Mouse (Mus musculus): ENCODE measurements around the gene Naa80. TPM values are rescaled to one million over a fixed set of nuclear protein-coding genes. Genes with fewer than 3 reads are reported as not detected.

Naa80 gene
- polyA plus RNA-seq, 1 experiment from 2014 or later = 19.9 TPM

DNA sequence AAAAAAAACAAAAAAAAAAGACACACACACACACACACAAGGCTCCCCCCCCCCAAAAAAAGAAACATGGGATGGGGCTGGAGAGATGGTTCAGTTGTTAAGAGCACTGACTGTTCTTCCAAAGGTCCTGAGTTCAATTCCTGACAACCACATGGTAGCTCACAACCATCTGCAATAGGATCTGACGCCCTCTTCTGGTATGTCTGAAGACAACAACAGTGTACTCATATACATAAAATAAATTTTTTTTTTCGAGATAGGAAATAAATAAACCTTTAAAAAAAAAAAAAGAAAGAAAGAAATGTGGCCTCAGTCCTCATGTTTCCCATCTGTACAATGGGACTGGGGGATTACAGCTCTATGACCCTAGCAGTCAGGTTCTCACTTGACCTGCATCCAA is 38.8 kb downstream of the Naa80 start:
- H3K27me3 ChIP-seq (ENCODE audit: control insufficient read depth, insufficient read depth, low read length) = no peaks in the 10 kb centered on the region
- no peak for ATAC-seq (ENCODE audit: insufficient number of reproducible peaks, insufficient read depth, low FRiP score, low read depth)

DNA sequence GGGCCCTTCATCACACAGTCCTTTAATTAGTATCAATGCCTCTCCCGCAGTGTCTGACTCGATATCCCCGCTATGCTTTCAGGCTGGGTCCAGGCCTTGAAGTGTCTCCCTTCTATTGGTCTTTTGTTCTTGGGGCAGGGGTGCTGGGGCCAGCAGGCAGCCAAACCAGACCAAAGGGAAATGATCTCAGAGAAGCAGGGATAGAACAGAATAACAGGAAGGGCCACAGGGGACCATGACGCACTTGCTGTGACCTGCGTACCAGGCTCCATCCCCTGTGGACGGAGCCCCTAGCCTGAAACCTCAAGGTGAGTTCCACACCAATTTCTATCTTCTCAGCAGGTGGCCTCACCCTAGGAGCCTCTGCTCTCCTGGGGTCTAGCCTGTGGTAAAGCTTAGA is 39.4 kb downstream of the Naa80 start:
- Histone ChIP-seq H3K9ac (replicated peaks; ENCODE audit: low read depth, low read length) (no peak overlapping the region), H3K9me3 (ENCODE audit: control insufficient read depth, low read depth, low read length) (no peaks in the 10 kb centered on the region), H3K4me1 (ENCODE audit: control insufficient read depth, insufficient read depth, low read length) (peaks cover 26% of the 10 kb centered on the region), H3K36me3 (ENCODE audit: control insufficient read depth, insufficient read depth, low read length) (peaks cover 73% of the 10 kb centered on the region), H3K27me3 (ENCODE audit: control insufficient read depth, insufficient read depth, low read length) (no peaks in the 10 kb centered on the region), H3K4me3 (ENCODE audit: low read depth, low read length) (no peak overlapping the region), H3K4me2 (replicated peaks; ENCODE audit: low read depth, low read length) (no peak overlapping the region), H3K27ac (ENCODE audit: low read length) (peak overlapping the region; percentile 82; the same call in 1 of the 2 replicates)
- WGBS = 87% methylated on average over 6 of the region's 6 CpGs
- ATAC-seq (ENCODE audit: insufficient number of reproducible peaks, insufficient read depth, low FRiP score, low read depth) = no peak

More for the DNA sequence above, 38.8 kb downstream of the Naa80 start:
- H3K36me3 ChIP-seq (ENCODE audit: control insufficient read depth, insufficient read depth, low read length) = peaks cover 72% of the 10 kb centered on the region
- no peak overlapping the region for H3K4me3 ChIP-seq (ENCODE audit: low read depth, low read length)
- 76% methylated on average over 2 of the region's 2 CpGs for WGBS
- no peak overlapping the region for H3K9ac ChIP-seq (replicated peaks; ENCODE audit: low read depth, low read length)
- peaks cover 29% of the 10 kb centered on the region for H3K4me1 ChIP-seq (ENCODE audit: control insufficient read depth, insufficient read depth, low read length)
- no peak overlapping the region for H3K4me2 ChIP-seq (replicated peaks; ENCODE audit: low read depth, low read length)
- no peak overlapping the region for H3K27ac ChIP-seq (ENCODE audit: low read length)
- H3K9me3 ChIP-seq (ENCODE audit: control insufficient read depth, low read depth, low read length) = no peaks in the 10 kb centered on the region

DNA sequence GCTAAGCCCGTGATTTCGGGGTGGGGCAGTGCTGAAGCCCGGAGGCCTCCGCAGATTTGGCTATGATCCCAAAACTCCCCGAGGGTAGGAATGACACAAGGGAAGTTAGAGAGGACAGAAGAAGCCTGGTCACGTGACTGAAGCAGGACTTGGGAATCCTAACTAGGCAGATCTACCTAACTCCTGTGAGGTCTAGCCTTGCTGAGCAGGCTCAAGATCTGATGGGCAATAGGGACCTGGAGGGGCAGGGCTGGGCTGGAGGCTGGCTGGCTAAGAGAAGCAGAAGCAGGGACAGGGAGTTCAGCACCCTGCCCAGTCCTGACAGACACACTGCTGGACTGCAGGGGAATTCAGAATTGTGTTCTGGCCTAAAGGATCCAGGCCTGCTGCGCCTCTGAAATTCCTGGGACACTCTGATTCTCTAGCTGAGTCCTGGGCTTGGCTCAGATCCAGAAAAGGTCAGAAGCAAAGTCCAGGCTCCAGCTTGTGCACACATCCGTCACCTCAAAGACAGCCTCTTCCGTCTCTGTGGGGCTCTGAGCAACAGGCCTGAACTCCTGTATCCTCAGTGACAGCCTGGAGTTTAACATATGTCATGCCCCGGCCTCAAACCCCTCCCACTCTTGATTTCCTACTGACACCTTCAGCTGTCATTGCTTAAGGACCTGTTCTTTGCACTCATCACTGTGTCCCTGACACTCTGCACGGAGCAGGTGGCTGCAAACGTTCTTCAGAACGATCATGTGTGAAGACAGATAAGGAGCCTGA is 40.3 kb downstream of the Naa80 start:
- no peak overlapping the region for H3K4me2 ChIP-seq (replicated peaks; ENCODE audit: low read depth, low read length)
- 29% methylated on average over 13 of the region's 13 CpGs for WGBS
- H3K9me3 ChIP-seq (ENCODE audit: control insufficient read depth, low read depth, low read length) = no peaks in the 10 kb centered on the region
- H3K36me3 ChIP-seq (ENCODE audit: control insufficient read depth, insufficient read depth, low read length) = peaks cover 76% of the 10 kb centered on the region
- H3K27ac ChIP-seq (ENCODE audit: low read length) = peak overlapping the region; percentile 82; the same call in 1 of the 2 replicates
- ATAC-seq (ENCODE audit: insufficient number of reproducible peaks, insufficient read depth, low FRiP score, low read depth) = peak; percentile 63
- H3K4me1 ChIP-seq (ENCODE audit: control insufficient read depth, insufficient read depth, low read length) = peaks cover 25% of the 10 kb centered on the region
- H3K4me3 ChIP-seq (ENCODE audit: low read depth, low read length) = no peak overlapping the region
- H3K9ac ChIP-seq (replicated peaks; ENCODE audit: low read depth, low read length) = 0 out of 2 replicates have a peak overlapping the region, but pooled peaks have one; percentile 21
- H3K27me3 ChIP-seq (ENCODE audit: control insufficient read depth, insufficient read depth, low read length) = no peaks in the 10 kb centered on the region

DNA sequence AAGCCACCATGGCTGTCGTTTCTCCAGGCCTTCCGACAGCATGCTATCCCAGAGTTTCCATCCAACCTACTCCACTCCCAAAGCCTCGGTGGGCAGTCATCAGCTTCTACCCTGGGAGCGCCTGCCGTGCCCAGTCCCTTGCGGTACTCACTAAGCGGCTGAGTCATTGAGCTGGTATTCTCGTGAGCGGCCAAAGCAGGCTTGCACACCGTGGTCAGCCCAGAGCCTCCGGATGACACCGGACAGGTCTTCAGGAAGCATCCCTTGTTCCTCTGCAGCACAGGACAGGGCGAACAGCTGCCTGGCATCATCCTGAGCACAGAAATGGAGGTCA is 40.8 kb downstream of the Naa80 start:
- Histone ChIP-seq H3K4me2 (replicated peaks; ENCODE audit: low read depth, low read length) (no peak overlapping the region), H3K4me1 (ENCODE audit: control insufficient read depth, insufficient read depth, low read length) (peaks cover 31% of the 10 kb centered on the region), H3K9me3 (ENCODE audit: control insufficient read depth, low read depth, low read length) (no peaks in the 10 kb centered on the region), H3K27me3 (ENCODE audit: control insufficient read depth, insufficient read depth, low read length) (no peaks in the 10 kb centered on the region), H3K36me3 (ENCODE audit: control insufficient read depth, insufficient read depth, low read length) (peaks cover 76% of the 10 kb centered on the region), H3K4me3 (ENCODE audit: low read depth, low read length) (no peak overlapping the region), H3K27ac (ENCODE audit: low read length) (peak overlapping the region; percentile 82; the same call in 1 of the 2 replicates), H3K9ac (replicated peaks; ENCODE audit: low read depth, low read length) (no peak overlapping the region)
- ATAC-seq (ENCODE audit: insufficient number of reproducible peaks, insufficient read depth, low FRiP score, low read depth) = 0 out of 2 replicates have a peak, but pooled peaks have one; percentile 6
- WGBS = 63% methylated on average over 13 of the region's 13 CpGs

DNA sequence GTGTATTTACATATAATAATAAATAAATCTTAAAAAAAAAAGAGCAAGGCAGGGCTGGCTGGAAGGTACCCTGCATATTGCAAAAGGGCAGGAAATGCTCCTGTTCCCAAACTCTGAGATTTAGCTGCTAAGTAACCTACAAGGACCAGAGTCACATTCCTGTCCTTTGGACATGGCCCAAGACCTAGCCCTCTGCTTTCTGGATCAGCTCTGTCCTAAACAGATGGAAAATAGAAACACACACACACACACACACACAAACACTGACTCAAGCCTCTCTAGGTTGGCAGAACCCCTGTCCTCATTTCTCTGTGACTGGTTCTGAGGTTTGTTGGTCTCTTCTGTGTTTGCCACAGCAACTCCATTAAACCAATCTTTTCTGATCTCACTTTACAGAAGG is 42.3 kb downstream of the Naa80 start:
- H3K36me3 ChIP-seq (ENCODE audit: control insufficient read depth, insufficient read depth, low read length) = peaks cover 71% of the 10 kb centered on the region
- H3K9me3 ChIP-seq (ENCODE audit: control insufficient read depth, low read depth, low read length) = no peaks in the 10 kb centered on the region
- H3K9ac ChIP-seq (replicated peaks; ENCODE audit: low read depth, low read length) = no peak overlapping the region
- peaks cover 38% of the 10 kb centered on the region for H3K4me1 ChIP-seq (ENCODE audit: control insufficient read depth, insufficient read depth, low read length)
- H3K27ac ChIP-seq (ENCODE audit: low read length) = 0 out of 2 replicates have a peak overlapping the region, but pooled peaks have one; percentile 15
- H3K4me3 ChIP-seq (ENCODE audit: low read depth, low read length) = no peak overlapping the region
- H3K4me2 ChIP-seq (replicated peaks; ENCODE audit: low read depth, low read length) = no peak overlapping the region
- ATAC-seq (ENCODE audit: insufficient number of reproducible peaks, insufficient read depth, low FRiP score, low read depth) = no peak
- no peaks in the 10 kb centered on the region for H3K27me3 ChIP-seq (ENCODE audit: control insufficient read depth, insufficient read depth, low read length)

DNA sequence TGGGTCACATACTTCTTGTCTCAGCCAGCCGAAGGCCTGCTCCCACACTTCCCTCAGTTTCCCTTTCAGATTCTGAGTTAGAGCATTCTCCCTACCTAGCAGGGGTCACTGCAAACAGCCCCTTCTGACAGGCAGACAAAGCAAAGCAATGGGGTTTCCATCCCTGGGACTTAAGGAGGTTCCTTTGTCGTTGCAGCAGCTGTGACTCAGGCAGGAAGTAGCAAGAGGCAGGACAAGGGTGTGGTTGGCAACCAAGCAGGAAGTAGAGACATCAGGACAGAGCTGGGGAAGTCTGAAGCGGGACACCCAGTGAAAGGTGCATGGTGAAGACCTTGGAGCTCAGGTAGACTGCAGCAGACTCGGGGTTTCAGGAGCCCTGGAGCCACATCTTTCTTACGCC is 45.9 kb downstream of the Naa80 start:
- Histone ChIP-seq H3K9ac (replicated peaks; ENCODE audit: low read depth, low read length) (no peak overlapping the region), H3K4me2 (replicated peaks; ENCODE audit: low read depth, low read length) (no peak overlapping the region), H3K27me3 (ENCODE audit: control insufficient read depth, insufficient read depth, low read length) (no peaks in the 10 kb centered on the region), H3K27ac (ENCODE audit: low read length) (0 out of 2 replicates have a peak overlapping the region, but pooled peaks have one; percentile 21), H3K9me3 (ENCODE audit: control insufficient read depth, low read depth, low read length) (no peaks in the 10 kb centered on the region), H3K4me3 (ENCODE audit: low read depth, low read length) (no peak overlapping the region), H3K36me3 (ENCODE audit: control insufficient read depth, insufficient read depth, low read length) (peaks cover 42% of the 10 kb centered on the region), H3K4me1 (ENCODE audit: control insufficient read depth, insufficient read depth, low read length) (peaks cover 56% of the 10 kb centered on the region)
- no peak for ATAC-seq (ENCODE audit: insufficient number of reproducible peaks, insufficient read depth, low FRiP score, low read depth)
- WGBS = 74% methylated on average over 5 of the region's 5 CpGs

DNA sequence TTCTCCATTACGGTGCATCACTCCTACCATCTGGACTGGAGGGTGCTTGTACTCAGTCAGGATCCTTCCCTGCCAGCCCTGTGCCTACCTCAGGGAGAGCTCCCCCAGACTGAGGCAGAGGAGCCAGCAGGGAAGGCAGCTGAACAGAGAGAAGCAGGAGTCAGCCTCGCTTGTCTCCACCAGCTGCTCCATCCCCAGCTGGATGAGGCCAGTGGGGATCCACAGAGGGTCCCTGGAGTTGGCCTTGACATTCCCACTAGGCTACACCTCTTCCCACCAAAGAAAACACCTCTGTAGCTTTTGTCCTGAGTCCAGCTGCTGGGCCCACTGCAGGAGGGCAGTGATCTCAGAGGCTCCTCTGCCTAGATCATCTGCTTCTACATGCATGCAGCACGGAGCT is 46.3 kb downstream of the Naa80 start:
- Histone ChIP-seq H3K4me1 (ENCODE audit: control insufficient read depth, insufficient read depth, low read length) (peaks cover 56% of the 10 kb centered on the region), H3K36me3 (ENCODE audit: control insufficient read depth, insufficient read depth, low read length) (peaks cover 38% of the 10 kb centered on the region), H3K4me2 (replicated peaks; ENCODE audit: low read depth, low read length) (no peak overlapping the region), H3K9ac (replicated peaks; ENCODE audit: low read depth, low read length) (no peak overlapping the region), H3K4me3 (ENCODE audit: low read depth, low read length) (no peak overlapping the region), H3K27me3 (ENCODE audit: control insufficient read depth, insufficient read depth, low read length) (no peaks in the 10 kb centered on the region), H3K9me3 (ENCODE audit: control insufficient read depth, low read depth, low read length) (no peaks in the 10 kb centered on the region), H3K27ac (ENCODE audit: low read length) (0 out of 2 replicates have a peak overlapping the region, but pooled peaks have one; percentile 21)
- no peak for ATAC-seq (ENCODE audit: insufficient number of reproducible peaks, insufficient read depth, low FRiP score, low read depth)
- 92% methylated on average over 3 of the region's 3 CpGs for WGBS

DNA sequence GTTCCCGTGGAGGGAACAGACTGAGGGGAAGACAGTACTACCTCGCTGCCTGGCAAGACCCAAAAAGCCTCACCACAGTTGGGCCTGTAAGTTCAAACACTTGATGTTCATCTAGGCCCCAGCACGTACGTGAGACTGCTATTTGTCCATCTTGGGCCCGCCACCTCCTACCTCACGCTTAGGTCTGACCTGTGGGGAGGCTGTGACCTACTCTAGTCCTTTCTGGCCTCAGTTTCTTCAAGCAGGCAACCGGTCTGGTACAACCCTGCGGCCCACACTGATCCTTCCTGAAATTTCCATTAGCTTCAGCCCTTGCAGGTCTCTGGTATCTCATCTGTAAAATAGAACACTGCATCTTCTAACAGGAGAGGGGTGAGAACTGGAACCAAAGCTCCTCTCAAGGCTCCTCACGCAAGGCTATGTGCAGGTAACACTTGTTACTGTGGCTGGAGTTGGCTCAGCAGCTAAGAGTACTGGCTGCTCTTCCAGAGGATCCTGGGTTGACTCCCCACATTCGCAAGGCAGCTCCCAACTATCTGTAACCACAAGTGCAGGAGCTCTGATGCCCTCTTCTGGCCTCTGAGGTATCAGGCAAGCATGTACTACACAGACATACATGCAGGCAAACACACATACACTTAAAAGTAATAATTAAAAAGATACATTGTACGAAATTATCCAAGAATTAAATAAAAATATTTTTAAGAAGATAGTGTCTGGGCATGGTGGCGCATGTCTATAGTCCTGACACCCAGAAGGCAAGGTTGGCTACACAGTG is 46.9 kb downstream of the Naa80 start:
- no peaks in the 10 kb centered on the region for H3K27me3 ChIP-seq (ENCODE audit: control insufficient read depth, insufficient read depth, low read length)
- peaks cover 57% of the 10 kb centered on the region for H3K4me1 ChIP-seq (ENCODE audit: control insufficient read depth, insufficient read depth, low read length)
- peaks cover 32% of the 10 kb centered on the region for H3K36me3 ChIP-seq (ENCODE audit: control insufficient read depth, insufficient read depth, low read length)
- 88% methylated on average over 12 of the region's 12 CpGs for WGBS
- H3K9me3 ChIP-seq (ENCODE audit: control insufficient read depth, low read depth, low read length) = no peaks in the 10 kb centered on the region
- H3K4me2 ChIP-seq (replicated peaks; ENCODE audit: low read depth, low read length) = no peak overlapping the region
- H3K9ac ChIP-seq (replicated peaks; ENCODE audit: low read depth, low read length) = no peak overlapping the region
- no peak overlapping the region for H3K4me3 ChIP-seq (ENCODE audit: low read depth, low read length)
- ATAC-seq (ENCODE audit: insufficient number of reproducible peaks, insufficient read depth, low FRiP score, low read depth) = no peak
- no peak overlapping the region; the same call in 1 of the 2 replicates for H3K27ac ChIP-seq (ENCODE audit: low read length)
